Mouse (Mus musculus) erythroblast, embryonic 14.5 days (primary cell): ENCODE data around the gene Ptprd.

Experiments used
- GATA1 ChIP-seq: IDR thresholded peaks from 2 replicates; pipeline ENCODE4 v1.6.1; 2012; ENCODE audit warnings: low read length, inconsistent platforms, mixed read lengths
- TAL1 ChIP-seq: IDR thresholded peaks from 3 replicates; pipeline ENCODE4 v1.6.1; 2012; ENCODE audit warnings: low read length, inconsistent platforms, mixed read lengths

- TF ChIP-seq GATA1 (no peak), TAL1 (no peak)
Observed at GRCm38 (mm10) chr4:78142767-78143148, 69.0 kb downstream of the Ptprd start.
